Mouse (Mus musculus): Measurements from ENCODE around the gene Zfp867. TPM values are rescaled to one million over a fixed set of nuclear protein-coding genes. Genes with fewer than 3 reads are reported as not detected.

Gene Zfp867
- polyA plus RNA-seq, 1 experiment from 2014 or later = 8.2 TPM

GRCm38 (mm10) chr11:59501978-59502700 is 29.9 kb upstream of the Zfp867 start:
- H3K4me1 ChIP-seq = peaks cover 15% of the 10 kb centered on the region
- H3K9ac ChIP-seq = no peak overlapping the region
- no peak for ATAC-seq (ENCODE audit: borderline replicate concordance, extremely low read depth, low FRiP score, low TSS enrichment)
- peaks cover 70% of the 10 kb centered on the region for H3K36me3 ChIP-seq
- H3K27me3 ChIP-seq = no peaks in the 10 kb centered on the region
- H3K4me3 ChIP-seq = no peak overlapping the region
- H3K27ac ChIP-seq = no peak overlapping the region
- 89% methylated on average over 5 of the region's 5 CpGs for WGBS
- no peak overlapping the region for H3K4me2 ChIP-seq
- H3K9me3 ChIP-seq = no peaks in the 10 kb centered on the region

GRCm38 (mm10) chr11:59497747-59498146 is 25.5 kb upstream of the Zfp867 start:
- Histone ChIP-seq H3K36me3 (peaks cover 98% of the 10 kb centered on the region), H3K4me3 (no peak overlapping the region), H3K27me3 (no peaks in the 10 kb centered on the region), H3K9me3 (no peaks in the 10 kb centered on the region), H3K9ac (no peak overlapping the region), H3K27ac (no peak overlapping the region), H3K4me2 (no peak overlapping the region), H3K4me1 (no peaks in the 10 kb centered on the region)
- no peak for ATAC-seq (ENCODE audit: borderline replicate concordance, extremely low read depth, low FRiP score, low TSS enrichment)
- 89% methylated on average over 7 of the region's 7 CpGs for WGBS

GRCm38 (mm10) chr11:59496672-59497310 is 24.5 kb upstream of the Zfp867 start:
- no peaks in the 10 kb centered on the region for H3K27me3 ChIP-seq
- H3K36me3 ChIP-seq = peaks cover 98% of the 10 kb centered on the region
- WGBS = 74% methylated on average over 6 of the region's 6 CpGs
- H3K27ac ChIP-seq = no peak overlapping the region
- H3K4me1 ChIP-seq = no peaks in the 10 kb centered on the region
- no peak overlapping the region for H3K4me3 ChIP-seq
- no peak for ATAC-seq (ENCODE audit: borderline replicate concordance, extremely low read depth, low FRiP score, low TSS enrichment)
- no peak overlapping the region for H3K4me2 ChIP-seq
- H3K9me3 ChIP-seq = no peaks in the 10 kb centered on the region
- no peak overlapping the region for H3K9ac ChIP-seq

- no peak overlapping the region for H3K4me3 ChIP-seq
- no peak overlapping the region for H3K27ac ChIP-seq
- 77% methylated on average over 8 of the region's 8 CpGs for whole genome bisulfite sequencing
- no peaks in the 10 kb centered on the region for H3K27me3 ChIP-seq
- no peaks in the 10 kb centered on the region for H3K4me1 ChIP-seq
- ATAC-seq (ENCODE audit: borderline replicate concordance, extremely low read depth, low FRiP score, low TSS enrichment) = no peak
- H3K36me3 ChIP-seq = peaks cover 55% of the 10 kb centered on the region
- H3K9ac ChIP-seq = no peak overlapping the region
- no peaks in the 10 kb centered on the region for H3K9me3 ChIP-seq
- no peak overlapping the region for H3K4me2 ChIP-seq
Observed at GRCm38 (mm10) chr11:59486222-59486621, 13.9 kb upstream of the Zfp867 start.

- no peak overlapping the region for H3K27ac ChIP-seq
- ATAC-seq (ENCODE audit: borderline replicate concordance, extremely low read depth, low FRiP score, low TSS enrichment) = no peak
- no peaks in the 10 kb centered on the region for H3K9me3 ChIP-seq
- no peaks in the 10 kb centered on the region for H3K4me1 ChIP-seq
- no peak overlapping the region for H3K9ac ChIP-seq
- no peaks in the 10 kb centered on the region for H3K27me3 ChIP-seq
- H3K4me2 ChIP-seq = no peak overlapping the region
- peaks cover 55% of the 10 kb centered on the region for H3K36me3 ChIP-seq
- 53% methylated on average over 2 of the region's 2 CpGs for WGBS
- H3K4me3 ChIP-seq = no peak overlapping the region
Observed at GRCm38 (mm10) chr11:59485641-59486040, 13.4 kb upstream of the Zfp867 start.

- ATAC-seq (ENCODE audit: borderline replicate concordance, extremely low read depth, low FRiP score, low TSS enrichment) = no peak
Observed at GRCm38 (mm10) chr11:59483212-59483611, 10.9 kb upstream of the Zfp867 start.

GRCm38 (mm10) chr11:59477240-59477639 is 5.0 kb upstream of the Zfp867 start:
- no peak overlapping the region for H3K9ac ChIP-seq
- no peak overlapping the region for H3K4me3 ChIP-seq
- no peaks in the 10 kb centered on the region for H3K36me3 ChIP-seq
- H3K4me2 ChIP-seq = no peak overlapping the region
- no peaks in the 10 kb centered on the region for H3K4me1 ChIP-seq
- 54% methylated on average over 6 of the region's 6 CpGs for WGBS
- no peaks in the 10 kb centered on the region; the same call in 1 of the 2 replicates for H3K27me3 ChIP-seq
- H3K9me3 ChIP-seq = no peaks in the 10 kb centered on the region
- no peak overlapping the region for H3K27ac ChIP-seq
- no peak for ATAC-seq (ENCODE audit: borderline replicate concordance, extremely low read depth, low FRiP score, low TSS enrichment)

More at GRCm38 (mm10) chr11:59483212-59483611, 10.9 kb upstream of the Zfp867 start:
- Histone ChIP-seq H3K9ac (no peak overlapping the region), H3K4me2 (no peak overlapping the region), H3K36me3 (peaks cover 33% of the 10 kb centered on the region), H3K9me3 (no peaks in the 10 kb centered on the region), H3K4me3 (no peak overlapping the region), H3K27me3 (no peaks in the 10 kb centered on the region), H3K27ac (no peak overlapping the region), H3K4me1 (no peaks in the 10 kb centered on the region)
- WGBS = 1% methylated on average over 2 of the region's 2 CpGs

GRCm38 (mm10) chr11:59471413-59472325 is 605 bp downstream of the Zfp867 start:
- ATAC-seq (ENCODE audit: borderline replicate concordance, extremely low read depth, low FRiP score, low TSS enrichment) = peak; percentile 76
- no peaks in the 10 kb centered on the region; the same call in 1 of the 2 replicates for H3K27me3 ChIP-seq
- H3K4me2 ChIP-seq = peak overlapping the region; percentile 84
- H3K4me3 ChIP-seq = peak overlapping the region; percentile 91
- 4% methylated on average over 37 of the region's 37 CpGs for WGBS
- peak overlapping the region; percentile 97 for H3K9ac ChIP-seq
- no peaks in the 10 kb centered on the region for H3K36me3 ChIP-seq
- no peaks in the 10 kb centered on the region for H3K9me3 ChIP-seq
- H3K4me1 ChIP-seq = peaks cover 7% of the 10 kb centered on the region
- H3K27ac ChIP-seq = peak overlapping the region; percentile 69

GRCm38 (mm10) chr11:59460459-59460858 is 11.8 kb downstream of the Zfp867 start:
- no peak overlapping the region for H3K4me3 ChIP-seq
- no peaks in the 10 kb centered on the region for H3K27me3 ChIP-seq
- H3K27ac ChIP-seq = no peak overlapping the region
- peaks cover 16% of the 10 kb centered on the region; the same call in 1 of the 2 replicates for H3K9me3 ChIP-seq
- H3K4me1 ChIP-seq = peaks cover 4% of the 10 kb centered on the region
- H3K4me2 ChIP-seq = no peak overlapping the region
- no peak for ATAC-seq (ENCODE audit: borderline replicate concordance, extremely low read depth, low FRiP score, low TSS enrichment)
- H3K36me3 ChIP-seq = peaks cover 66% of the 10 kb centered on the region
- WGBS = 91% methylated on average over 2 of the region's 2 CpGs
- no peak overlapping the region for H3K9ac ChIP-seq

- Histone ChIP-seq H3K36me3 (peaks cover 69% of the 10 kb centered on the region), H3K4me2 (no peak overlapping the region), H3K9me3 (peaks cover 15% of the 10 kb centered on the region; the same call in 1 of the 2 replicates), H3K4me3 (no peak overlapping the region), H3K27ac (peak overlapping the region; percentile 59; the same call in 1 of the 2 replicates), H3K27me3 (no peaks in the 10 kb centered on the region), H3K9ac (no peak overlapping the region), H3K4me1 (peaks cover 4% of the 10 kb centered on the region)
- WGBS = 26% methylated on average over 5 of the region's 5 CpGs
- ATAC-seq (ENCODE audit: borderline replicate concordance, extremely low read depth, low FRiP score, low TSS enrichment) = peak; percentile 79
Observed at GRCm38 (mm10) chr11:59458973-59459372, 13.3 kb downstream of the Zfp867 start.

- H3K4me3 ChIP-seq = no peak overlapping the region
- peaks cover 4% of the 10 kb centered on the region for H3K4me1 ChIP-seq
- H3K9ac ChIP-seq = no peak overlapping the region
- H3K4me2 ChIP-seq = no peak overlapping the region
- H3K27ac ChIP-seq = no peak overlapping the region
- no peak for ATAC-seq (ENCODE audit: borderline replicate concordance, extremely low read depth, low FRiP score, low TSS enrichment)
- no peaks in the 10 kb centered on the region for H3K27me3 ChIP-seq
- peaks cover 61% of the 10 kb centered on the region for H3K36me3 ChIP-seq
- H3K9me3 ChIP-seq = no peaks in the 10 kb centered on the region
- 95% methylated on average over 2 of the region's 2 CpGs for WGBS
Observed at GRCm38 (mm10) chr11:59456891-59457290, 15.4 kb downstream of the Zfp867 start.

All from lung, embryonic 15.5 days (tissue).